Mouse (Mus musculus): Measurements from ENCODE around the gene Tekt4. TPM values are rescaled to one million over a fixed set of nuclear protein-coding genes. Genes with fewer than 3 reads are reported as not detected.

The Tekt4 gene
- polyA plus RNA-seq, 1 experiment from 2014 or later: 0.15 TPM

GRCm38 (mm10) chr17:25417990-25418389 is 36.4 kb upstream of the Tekt4 start:
- Histone ChIP-seq H3K4me3 (ENCODE audit: low read depth, low read length) (no peak overlapping the region), H3K36me3 (replicated peaks; ENCODE audit: insufficient read depth, low read length) (no peaks in the 10 kb centered on the region), H3K27ac (ENCODE audit: low read depth) (no peak overlapping the region), H3K9me3 (ENCODE audit: low read length) (no peaks in the 10 kb centered on the region), H3K4me1 (ENCODE audit: insufficient read depth) (peaks cover 3% of the 10 kb centered on the region; the same call in 1 of the 2 replicates), H3K4me2 (ENCODE audit: low read depth, low read length) (no peak overlapping the region), H3K27me3 (ENCODE audit: insufficient read depth, low read length) (no peaks in the 10 kb centered on the region), H3K9ac (replicated peaks) (no peak overlapping the region)
- TF ChIP-seq CTCF (IDR thresholded peaks at IDR 0.05; ENCODE audit: low read depth) (no peak), EP300 (IDR thresholded peaks at IDR 0.05; ENCODE audit: low read depth) (no peak)
- DNase-seq: no peak
- ATAC-seq: no peak
- WGBS (ENCODE audit: insufficient replicate concordance): 70% methylated on average over 6 of the region's 6 CpGs

- DNase-seq: no peak
- TF ChIP-seq EP300 (IDR thresholded peaks at IDR 0.05; ENCODE audit: low read depth) (no peak), CTCF (IDR thresholded peaks at IDR 0.05; ENCODE audit: low read depth) (no peak)
- H3K27ac ChIP-seq (ENCODE audit: low read depth): no peak overlapping the region
- WGBS (ENCODE audit: insufficient replicate concordance): 54% methylated on average over 9 of the region's 9 CpGs
- no peaks in the 10 kb centered on the region for H3K36me3 ChIP-seq (replicated peaks; ENCODE audit: insufficient read depth, low read length)
- no peaks in the 10 kb centered on the region for H3K9me3 ChIP-seq (ENCODE audit: low read length)
- H3K27me3 ChIP-seq (ENCODE audit: insufficient read depth, low read length): no peaks in the 10 kb centered on the region
- no peak overlapping the region for H3K9ac ChIP-seq (replicated peaks)
- H3K4me1 ChIP-seq (ENCODE audit: insufficient read depth): peaks cover 3% of the 10 kb centered on the region; the same call in 1 of the 2 replicates
- H3K4me3 ChIP-seq (ENCODE audit: low read depth, low read length): no peak overlapping the region
- no peak for ATAC-seq
- H3K4me2 ChIP-seq (ENCODE audit: low read depth, low read length): no peak overlapping the region
These were observed 35.5 kb upstream of the Tekt4 start for GRCm38 (mm10) chr17:25418926-25419325.

- H3K36me3 ChIP-seq (replicated peaks; ENCODE audit: insufficient read depth, low read length): no peaks in the 10 kb centered on the region
- H3K4me2 ChIP-seq (ENCODE audit: low read depth, low read length): no peak overlapping the region
- DNase-seq: no peak
- H3K4me3 ChIP-seq (ENCODE audit: low read depth, low read length): no peak overlapping the region
- WGBS (ENCODE audit: insufficient replicate concordance): 78% methylated on average over 3 of the region's 3 CpGs
- H3K9me3 ChIP-seq (ENCODE audit: low read length): no peaks in the 10 kb centered on the region
- H3K9ac ChIP-seq (replicated peaks): no peak overlapping the region
- peaks cover 3% of the 10 kb centered on the region; the same call in 1 of the 2 replicates for H3K4me1 ChIP-seq (ENCODE audit: insufficient read depth)
- TF ChIP-seq EP300 (IDR thresholded peaks at IDR 0.05; ENCODE audit: low read depth): no peak
- no peak for TF ChIP-seq CTCF (IDR thresholded peaks at IDR 0.05; ENCODE audit: low read depth)
- no peak overlapping the region for H3K27ac ChIP-seq (ENCODE audit: low read depth)
- 0 out of 2 replicates have a peak, but pooled peaks have one; percentile 17 for ATAC-seq
- no peaks in the 10 kb centered on the region for H3K27me3 ChIP-seq (ENCODE audit: insufficient read depth, low read length)
These were observed 33.4 kb upstream of the Tekt4 start for GRCm38 (mm10) chr17:25420998-25421397.

DNA sequence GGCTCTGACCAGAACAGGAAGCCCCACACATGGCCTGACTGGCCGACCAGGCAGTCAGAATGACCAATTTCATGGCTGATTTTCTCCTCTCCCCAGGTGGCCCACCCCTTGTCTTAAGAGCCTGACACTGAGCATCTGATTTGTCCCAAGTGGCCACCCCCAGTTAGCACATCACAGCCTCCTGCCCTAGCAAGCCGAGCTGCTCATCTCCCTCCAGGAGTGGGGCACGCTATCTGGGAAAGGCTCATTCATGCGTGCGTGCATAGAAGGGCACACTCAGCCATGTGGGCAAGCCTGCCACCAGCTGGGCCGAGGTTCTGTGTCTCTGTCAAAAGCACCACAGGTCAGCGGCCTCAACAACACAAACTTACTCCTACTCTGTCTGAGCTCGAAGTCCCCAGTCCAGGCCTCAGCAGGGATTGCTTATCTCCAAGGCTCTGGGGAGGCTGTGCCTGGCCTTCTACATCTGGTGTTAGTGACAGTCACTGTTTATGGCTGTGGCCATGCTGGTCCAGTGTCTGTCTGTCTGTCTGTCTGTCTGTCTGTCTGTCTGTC is 29.8 kb upstream of the Tekt4 start:
- no peak overlapping the region for H3K27ac ChIP-seq (ENCODE audit: low read depth)
- no peak overlapping the region for H3K9ac ChIP-seq (replicated peaks)
- H3K4me3 ChIP-seq (ENCODE audit: low read depth, low read length): no peak overlapping the region
- no peak overlapping the region for H3K4me2 ChIP-seq (ENCODE audit: low read depth, low read length)
- DNase-seq (no peak), ATAC-seq (no peak)
- H3K36me3 ChIP-seq (replicated peaks; ENCODE audit: insufficient read depth, low read length): no peaks in the 10 kb centered on the region
- 59% methylated on average over 8 of the region's 8 CpGs for WGBS (ENCODE audit: insufficient replicate concordance)
- TF ChIP-seq CTCF (IDR thresholded peaks at IDR 0.05; ENCODE audit: low read depth) (no peak), EP300 (IDR thresholded peaks at IDR 0.05; ENCODE audit: low read depth) (no peak)
- no peaks in the 10 kb centered on the region for H3K9me3 ChIP-seq (ENCODE audit: low read length)
- H3K27me3 ChIP-seq (ENCODE audit: insufficient read depth, low read length): no peaks in the 10 kb centered on the region
- no peaks in the 10 kb centered on the region; the same call in 1 of the 2 replicates for H3K4me1 ChIP-seq (ENCODE audit: insufficient read depth)

DNA sequence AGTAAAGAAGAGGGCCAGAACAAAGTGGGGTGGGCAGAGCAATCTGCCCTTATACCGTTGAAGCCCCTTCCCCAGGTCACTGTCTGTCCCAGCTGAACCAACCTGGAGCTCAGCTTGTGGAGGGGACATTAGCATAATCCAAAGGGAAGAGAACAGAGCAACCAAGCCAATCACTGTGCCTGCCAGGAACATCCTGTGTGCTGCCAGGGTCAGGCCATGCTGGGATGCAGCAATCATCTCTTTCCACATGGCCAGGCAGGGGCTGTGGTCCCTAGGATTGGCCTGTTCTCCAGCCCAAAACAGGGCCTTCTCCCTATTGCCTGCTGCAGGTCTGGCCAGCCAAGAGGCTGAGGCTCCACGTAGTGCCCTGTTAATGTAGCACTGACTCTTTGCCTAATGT is 28.4 kb upstream of the Tekt4 start:
- Histone ChIP-seq H3K27ac (ENCODE audit: low read depth) (no peak overlapping the region), H3K36me3 (replicated peaks; ENCODE audit: insufficient read depth, low read length) (no peaks in the 10 kb centered on the region), H3K4me1 (ENCODE audit: insufficient read depth) (no peaks in the 10 kb centered on the region; the same call in 1 of the 2 replicates), H3K4me3 (ENCODE audit: low read depth, low read length) (no peak overlapping the region), H3K4me2 (ENCODE audit: low read depth, low read length) (no peak overlapping the region), H3K9ac (replicated peaks) (no peak overlapping the region), H3K27me3 (ENCODE audit: insufficient read depth, low read length) (0 out of 2 replicates have a peak, but pooled peaks cover 5% of the 10 kb centered on the region), H3K9me3 (ENCODE audit: low read length) (no peaks in the 10 kb centered on the region)
- 56% methylated on average over 2 of the region's 2 CpGs for WGBS (ENCODE audit: insufficient replicate concordance)
- no peak for DNase-seq
- ATAC-seq: no peak; the same call in 1 of the 2 replicates
- TF ChIP-seq CTCF (IDR thresholded peaks at IDR 0.05; ENCODE audit: low read depth): no peak
- TF ChIP-seq EP300 (IDR thresholded peaks at IDR 0.05; ENCODE audit: low read depth): no peak

DNA sequence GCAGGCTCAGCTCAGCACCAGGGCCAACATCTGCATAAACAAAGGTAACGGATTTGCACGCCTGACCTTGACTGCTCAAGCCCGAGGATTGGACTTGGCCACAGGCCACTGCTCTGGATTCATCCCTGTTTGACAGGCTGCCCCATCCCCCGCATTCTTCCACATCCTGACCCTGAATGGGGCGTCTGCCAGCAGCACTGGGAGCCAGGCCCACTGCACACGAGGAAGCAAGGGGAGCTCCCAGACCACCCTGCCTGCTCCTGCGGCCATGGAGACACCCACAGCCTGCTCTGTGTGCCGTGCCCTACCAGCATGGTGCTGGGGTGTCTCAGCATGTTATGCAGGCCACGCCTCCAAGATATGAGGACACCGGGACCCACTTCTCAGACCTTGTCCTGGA is 27.0 kb upstream of the Tekt4 start:
- TF ChIP-seq CTCF (IDR thresholded peaks at IDR 0.05; ENCODE audit: low read depth): no peak
- no peak for TF ChIP-seq EP300 (IDR thresholded peaks at IDR 0.05; ENCODE audit: low read depth)
- Histone ChIP-seq H3K9me3 (ENCODE audit: low read length) (no peaks in the 10 kb centered on the region), H3K27ac (ENCODE audit: low read depth) (no peak overlapping the region), H3K4me3 (ENCODE audit: low read depth, low read length) (no peak overlapping the region), H3K4me2 (ENCODE audit: low read depth, low read length) (no peak overlapping the region), H3K36me3 (replicated peaks; ENCODE audit: insufficient read depth, low read length) (no peaks in the 10 kb centered on the region), H3K4me1 (ENCODE audit: insufficient read depth) (no peaks in the 10 kb centered on the region; the same call in 1 of the 2 replicates), H3K27me3 (ENCODE audit: insufficient read depth, low read length) (peaks cover 16% of the 10 kb centered on the region), H3K9ac (replicated peaks) (no peak overlapping the region)
- ATAC-seq (peak; percentile 21; the same call in 1 of the 2 replicates), DNase-seq (peak; percentile 56)
- 47% methylated on average over 10 of the region's 10 CpGs for WGBS (ENCODE audit: insufficient replicate concordance)

All from liver, postnatal 0 days (tissue).